Mouse (Mus musculus) small intestine, adult 2 months (tissue): ENCODE results near the gene Phactr2.

Experiments
- CTCF ChIP-seq: fragments of 200-500 bp; IDR thresholded peaks from 2 replicates; pipeline ENCODE4 v1.5.1; 2012; ENCODE audit warnings: low read depth, mild to moderate bottlenecking, control low read depth, inconsistent platforms, low read length, moderate library complexity, mixed read lengths; ENCODE audit not compliant: insufficient replicate concordance, insufficient read length; ENCODE audit errors: extremely low read depth
- POLR2A ChIP-seq: fragments of 200-500 bp; IDR thresholded peaks from 2 replicates; pipeline ENCODE4 v1.6.1; 2012; ENCODE audit warnings: low read depth, mild to moderate bottlenecking, control low read depth, inconsistent platforms, low read length, moderate library complexity

DNA sequence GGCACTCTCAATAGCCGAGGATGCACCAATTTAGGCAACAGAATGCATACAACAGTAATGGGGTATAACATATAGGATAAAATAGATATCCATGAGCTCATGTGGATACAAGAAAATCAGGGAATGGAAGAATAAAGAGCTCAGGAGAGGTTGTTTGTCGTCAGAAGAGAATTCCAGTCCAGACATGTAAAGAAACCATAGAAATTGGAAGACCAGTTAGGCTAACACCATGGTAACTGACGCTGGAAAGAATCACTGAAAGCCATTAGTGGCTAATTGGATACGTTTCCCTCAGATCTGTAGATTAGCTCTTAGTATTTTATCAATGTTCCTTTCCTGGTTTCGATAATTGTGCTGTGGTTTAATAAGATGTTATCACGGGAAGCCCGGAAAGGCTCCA is 41.2 kb downstream of the Phactr2 start:
- TF ChIP-seq CTCF (no peak), POLR2A (no peak)
